In the genomic region with DNA sequence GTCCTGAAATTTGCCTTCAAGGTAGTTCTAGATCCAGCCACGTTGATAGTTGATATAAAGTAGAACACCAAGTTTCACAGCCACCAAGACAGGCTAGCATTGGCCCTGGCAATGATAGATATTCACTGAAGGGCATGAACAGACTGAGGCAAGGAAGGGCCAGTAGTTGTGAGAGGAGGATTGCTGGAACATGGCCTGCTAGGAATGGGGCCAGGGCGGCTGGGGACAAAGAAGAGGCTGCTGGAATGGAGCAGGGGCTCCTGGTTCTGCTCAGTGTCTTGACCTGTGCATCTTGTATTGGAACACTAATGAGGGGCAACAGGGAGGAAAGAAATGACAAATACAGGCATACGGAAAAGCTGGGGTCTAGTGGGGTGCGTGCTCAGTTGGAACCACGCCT, we compare ENCODE assay signal across 12 mouse cellular contexts.
"Had no signal": no experiment of that assay in that cellular context is flagged by ENCODE, and none has a peak within 500 bp of the region (broad histone marks: within the 10 kb centered on the region; RNA-seq: fewer than 3 reads in every experiment).

No protein-coding gene starts in this region.

- DNase-seq: cerebellum, adult 8-10 months; cerebellum, adult 9-10 months; embryo, embryonic 11 days; forebrain, postnatal 0 days; gastrocnemius, adult 2 months; gastrocnemius, postnatal 10 days; gastrocnemius, postnatal 14 days; gastrocnemius, postnatal 25 days; gastrocnemius, postnatal 36 days; heart, adult 11 months; heart, adult 18-20 months; heart, adult 2 months had no signal
